ENCODE assay signal across 8 mouse cellular contexts in the genomic region with DNA sequence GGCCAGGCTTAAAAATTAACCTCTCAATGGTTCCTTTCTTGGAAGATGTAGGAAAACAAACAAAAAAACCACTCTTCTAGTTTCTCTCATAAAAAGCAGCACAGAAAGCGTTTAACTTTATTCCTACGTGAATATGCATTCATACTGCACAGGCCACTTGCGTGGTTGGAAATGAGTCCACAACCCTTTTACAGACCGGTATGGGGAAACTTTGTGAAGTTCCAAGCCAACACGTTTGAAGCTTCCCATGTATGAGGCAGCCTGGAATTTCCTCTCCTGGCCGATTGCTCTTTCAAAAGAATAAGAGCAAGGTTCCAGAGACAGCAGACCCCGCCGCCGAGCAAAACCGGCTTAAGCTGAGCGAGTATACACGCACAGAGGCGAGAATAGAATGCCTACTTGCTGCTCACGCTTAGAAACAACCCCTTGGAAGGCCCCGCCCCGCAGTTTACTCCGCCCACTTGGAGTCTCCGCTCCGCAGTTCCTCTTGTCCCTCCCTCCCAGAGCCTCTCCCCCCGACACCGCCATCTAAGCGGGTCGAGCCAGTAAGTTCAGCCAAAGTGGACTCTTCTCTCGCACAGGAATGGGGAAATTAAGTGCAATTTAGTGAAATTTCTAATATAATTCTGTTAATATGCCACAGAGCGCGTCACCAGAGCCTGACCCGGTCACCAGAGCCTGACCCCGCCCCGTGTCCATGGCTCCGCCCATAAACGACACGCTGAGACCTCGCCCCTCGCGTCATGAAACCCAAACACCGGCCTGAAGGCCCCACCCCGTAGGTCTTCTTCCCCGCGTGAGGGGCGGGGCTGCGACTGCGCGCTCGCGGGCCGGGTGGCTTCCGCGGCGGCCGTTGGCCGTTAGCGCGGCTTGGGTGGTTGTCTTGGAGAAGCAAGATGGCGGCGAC. TPM values are rescaled to one million over a fixed set of nuclear protein-coding genes. Genes with fewer than 3 reads are reported as not detected.
DNase-seq lines count a peak whose midpoint lies in the region; ATAC-seq lines count a peak whose summit lies in the region.
"Not testable (repeated sequence)": the region's sequence is repeated elsewhere in the genome, so short reads cannot be mapped to it uniquely, and the experiment has no call there.

A gene (plus strand): TSS at position 801 of the 907 bp plus-strand sequence.

- peak; percentile 81 for DNase-seq in adrenal gland, adult 2 months
- DNase-seq in embryonic facial prominence, embryonic 14.5 days (ENCODE audit: low spot score); intestine, embryonic 14.5 days (ENCODE audit: low spot score): not testable (repeated sequence)
- peak; percentile 98 for DNase-seq in heart, adult 11 months
- peak in 1 of 2 experiments; percentile 89 for DNase-seq in left cerebral cortex, adult 8-10 months (ENCODE audit: low spot score in 2 of 2)
- peak; percentile 51 for DNase-seq in lung, postnatal 25 days (ENCODE audit: low spot score)
- DNase-seq in ovary, postnatal 14 days (ENCODE audit: low spot score): peak; percentile 31
- peak; percentile 51 to 73 for DNase-seq in urinary bladder, postnatal 36 days (ENCODE audit: low spot score in 2 of 2)

- peak within 1 kb of the TSS; percentile 48 for H3K4me3 ChIP-seq in embryonic facial prominence, embryonic 14.5 days (ENCODE audit: low read depth, low read length)
- peak within 1 kb of the TSS; percentile 43 for H3K4me3 ChIP-seq in intestine, embryonic 14.5 days (ENCODE audit: low read depth, low read length)

- not testable (repeated sequence) for H3K9me3 ChIP-seq in embryonic facial prominence, embryonic 14.5 days (ENCODE audit: control insufficient read depth, low read length); intestine, embryonic 14.5 days (ENCODE audit: control insufficient read depth, low read length)

- H3K36me3 ChIP-seq in embryonic facial prominence, embryonic 14.5 days (ENCODE audit: control insufficient read depth, insufficient read depth, low read length): not testable (repeated sequence)
- H3K36me3 ChIP-seq in intestine, embryonic 14.5 days (ENCODE audit: control insufficient read depth, insufficient read depth, low read length): peaks cover 14% of the 10 kb centered on the region

- ATAC-seq in embryonic facial prominence, embryonic 14.5 days (ENCODE audit: low read depth): peak; percentile 97
- ATAC-seq in intestine, embryonic 14.5 days (replicated peaks; ENCODE audit: low FRiP score, low TSS enrichment, low read depth): peak; percentile 96

- H3K27ac ChIP-seq in embryonic facial prominence, embryonic 14.5 days (replicated peaks; ENCODE audit: low read depth, low read length); intestine, embryonic 14.5 days (ENCODE audit: low read depth): not testable (repeated sequence)

- H3K4me1 ChIP-seq in embryonic facial prominence, embryonic 14.5 days (ENCODE audit: control insufficient read depth, insufficient read depth, low read length); intestine, embryonic 14.5 days (replicated peaks; ENCODE audit: control insufficient read depth, insufficient read depth, low read length): not testable (repeated sequence)

- H3K9ac ChIP-seq in embryonic facial prominence, embryonic 14.5 days (ENCODE audit: low read depth, low read length): peak within 1 kb of the TSS; percentile 61
- H3K9ac ChIP-seq in intestine, embryonic 14.5 days (ENCODE audit: low read length): peak within 1 kb of the TSS; percentile 48

- 2% methylated on average over 12 of the region's 55 CpGs for WGBS in embryonic facial prominence, embryonic 14.5 days
- WGBS in intestine, embryonic 14.5 days: 1% methylated on average over 11 of the region's 55 CpGs

- H3K27me3 ChIP-seq in embryonic facial prominence, embryonic 14.5 days (replicated peaks; ENCODE audit: control insufficient read depth, insufficient read depth, low read length); intestine, embryonic 14.5 days (replicated peaks; ENCODE audit: control insufficient read depth, insufficient read depth, low read length): not testable (repeated sequence)

- H3K4me2 ChIP-seq in embryonic facial prominence, embryonic 14.5 days (ENCODE audit: low read depth, low read length): peak within 1 kb of the TSS; percentile 45
- peak within 1 kb of the TSS; percentile 41 for H3K4me2 ChIP-seq in intestine, embryonic 14.5 days (ENCODE audit: low read length)

RNA-seq across cellular contexts. Expression of the gene that starts here (rescaled TPM):
- 10 to 100 TPM; 16.6 to 21.4 TPM for total RNA-seq in adrenal gland, adult 2 months (2021)
- polyA plus RNA-seq in adrenal gland, adult 2 months (2012; rRNA removed): 0.42 and 0.43 TPM in 2 replicates
- polyA plus RNA-seq in embryonic facial prominence, embryonic 14.5 days (2014; fragmentation: Nextera tagmentation; extraction: Ambion mirVana): 32.3 and 35.0 TPM in 2 replicates
- 36.0 and 44.4 TPM in 2 replicates for polyA plus RNA-seq in intestine, embryonic 14.5 days (2014; fragmentation: Nextera tagmentation; extraction: Ambion mirVana)
- total RNA-seq in left cerebral cortex, adult 8-10 months (2022): 10 to 100 TPM; 15.9 to 21.0 (median 19.5) TPM

Comparison
In these comparisons a context has a peak if more than half of its experiments do, and no peak if none do; other contexts are left out.
1. RNA of the gene that starts here (polyA plus RNA-seq): 36.0 to 44.4 TPM in intestine, embryonic 14.5 days and 32.3 to 35.0 TPM in embryonic facial prominence, embryonic 14.5 days; 0.42 to 0.43 TPM in adrenal gland, adult 2 months; every median in the first group is over 10 times any median in the second.